Mouse (Mus musculus) bone marrow macrophage, adult 2 months (primary cell): ENCODE data around the gene Ascc3.

Experiments
- CTCF ChIP-seq: IDR thresholded peaks from 2 replicates; pipeline ENCODE4 v1.5.1; 2012; ENCODE audit warnings: low read depth, mild to moderate bottlenecking, low read length, moderate library complexity
- POLR2A ChIP-seq: IDR thresholded peaks from 2 replicates; pipeline ENCODE4 v1.6.1; 2012; ENCODE audit warnings: mild to moderate bottlenecking, low read depth, low read length, borderline replicate concordance

GRCm38 (mm10) chr10:50886305-50886704 lies 293.8 kb downstream of the Ascc3 start:
- TF ChIP-seq CTCF (no peak), POLR2A (no peak)
